Comparison of ENCODE assay signal across 8 mouse cellular contexts in the genomic region with DNA sequence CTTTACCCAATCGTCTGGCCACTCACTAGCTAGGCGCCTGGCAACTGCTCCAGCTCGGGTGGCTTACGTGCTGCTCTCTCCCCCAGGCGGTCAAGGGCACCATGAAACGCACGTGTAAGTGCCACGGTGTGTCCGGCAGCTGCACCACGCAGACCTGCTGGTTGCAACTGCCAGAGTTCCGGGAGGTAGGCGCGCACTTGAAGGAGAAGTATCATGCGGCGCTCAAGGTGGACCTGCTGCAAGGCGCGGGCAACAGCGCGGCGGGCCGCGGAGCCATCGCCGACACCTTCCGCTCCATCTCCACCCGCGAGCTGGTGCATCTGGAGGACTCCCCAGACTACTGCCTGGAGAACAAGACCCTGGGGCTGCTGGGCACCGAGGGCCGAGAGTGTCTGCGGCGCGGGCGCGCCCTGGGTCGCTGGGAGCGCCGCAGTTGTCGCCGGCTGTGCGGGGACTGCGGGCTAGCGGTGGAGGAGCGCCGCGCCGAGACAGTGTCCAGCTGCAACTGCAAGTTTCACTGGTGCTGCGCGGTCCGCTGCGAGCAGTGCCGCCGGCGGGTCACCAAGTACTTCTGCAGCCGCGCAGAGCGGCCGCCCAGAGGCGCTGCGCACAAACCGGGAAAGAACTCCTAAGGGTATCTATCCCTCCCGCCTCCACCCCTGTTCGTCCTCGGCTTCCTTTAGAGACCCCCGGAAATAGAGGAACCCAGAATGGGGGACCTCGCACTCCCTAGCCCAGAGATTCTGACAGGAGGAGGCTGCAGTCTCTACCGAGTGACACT. TPM values are rescaled to one million over a fixed set of nuclear protein-coding genes. Genes with fewer than 3 reads are reported as not detected.
A peak's percentile ranks its signal among the peaks of the same experiment; 100 is the strongest.
DNase-seq lines count a peak whose midpoint lies in the region; ATAC-seq lines count a peak whose summit lies in the region.

No protein-coding gene starts in this region.

- H3K9me3 ChIP-seq in megakaryocyte, embryonic 14.5 days = no peaks in the 10 kb centered on the region
- H3K9me3 ChIP-seq in embryonic facial prominence, embryonic 10.5 days = no peaks in the 10 kb centered on the region
- H3K9me3 ChIP-seq in limb, embryonic 10.5 days (replicated peaks) = no peaks in the 10 kb centered on the region
- H3K9me3 ChIP-seq in neural tube, embryonic 12.5 days = no peaks in the 10 kb centered on the region

- H3K4me2 ChIP-seq in neural tube, embryonic 12.5 days (replicated peaks) = peak overlapping the region; percentile 97

- intact Hi-C loops in heart, postnatal 36 days (cut with DNase I) = no loop called here

- H3K9ac ChIP-seq in neural tube, embryonic 12.5 days = peak overlapping the region; percentile 56

- no peak for ATAC-seq in megakaryocyte, adult 5-6 weeks (ENCODE audit: poor library complexity, severe bottlenecking)
- peak; percentile 15 for ATAC-seq in neural tube, embryonic 12.5 days (ENCODE audit: low FRiP score, low read depth)
- ATAC-seq in megakaryocyte-erythroid progenitor cell, adult 5-6 weeks (replicated peaks; ENCODE audit: low FRiP score, low TSS enrichment, poor library complexity, severe bottlenecking) = no peak
- ATAC-seq in erythroblast, adult 5-6 weeks (replicated peaks; ENCODE audit: low FRiP score, poor library complexity, severe bottlenecking) = no peak

- H3K27ac ChIP-seq in embryonic facial prominence, embryonic 10.5 days (replicated peaks) = peak overlapping the region; percentile 52
- no peak overlapping the region for H3K27ac ChIP-seq in limb, embryonic 10.5 days
- H3K27ac ChIP-seq in neural tube, embryonic 12.5 days = no peak overlapping the region

- H3K36me3 ChIP-seq in megakaryocyte, embryonic 14.5 days (replicated peaks; ENCODE audit: low read length) = no peaks in the 10 kb centered on the region
- H3K36me3 ChIP-seq in embryonic facial prominence, embryonic 10.5 days (replicated peaks) = no peaks in the 10 kb centered on the region
- H3K36me3 ChIP-seq in limb, embryonic 10.5 days = no peaks in the 10 kb centered on the region
- H3K36me3 ChIP-seq in neural tube, embryonic 12.5 days = no peaks in the 10 kb centered on the region

- DNase-seq in embryonic facial prominence, embryonic 10.5 days (ENCODE audit: low spot score) = peak; percentile 77
- peak; percentile 12 to 24 for DNase-seq in heart, postnatal 36 days
- DNase-seq in limb, embryonic 10.5 days (ENCODE audit: low spot score) = peak; percentile 75

- H3K27me3 ChIP-seq in megakaryocyte, embryonic 14.5 days (replicated peaks) = peaks cover 91% of the 10 kb centered on the region
- H3K27me3 ChIP-seq in embryonic facial prominence, embryonic 10.5 days (replicated peaks; ENCODE audit: low read depth, poor library complexity, severe bottlenecking) = peaks cover 100% of the 10 kb centered on the region
- peaks cover 83% of the 10 kb centered on the region for H3K27me3 ChIP-seq in limb, embryonic 10.5 days (ENCODE audit: low read depth, poor library complexity, severe bottlenecking)
- H3K27me3 ChIP-seq in neural tube, embryonic 12.5 days (replicated peaks) = peaks cover 64% of the 10 kb centered on the region

- peak overlapping the region; percentile 72 for H3K4me3 ChIP-seq in megakaryocyte, embryonic 14.5 days (replicated peaks)
- H3K4me3 ChIP-seq in embryonic facial prominence, embryonic 10.5 days = peak overlapping the region; percentile 64
- H3K4me3 ChIP-seq in limb, embryonic 10.5 days = peak overlapping the region; percentile 60
- peak overlapping the region; percentile 49 for H3K4me3 ChIP-seq in neural tube, embryonic 12.5 days

- under 1% methylated on average over 66 of the region's 66 CpGs for WGBS in embryonic facial prominence, embryonic 10.5 days
- under 1% methylated on average over 66 of the region's 66 CpGs for WGBS in limb, embryonic 10.5 days
- under 1% methylated on average over 66 of the region's 66 CpGs for WGBS in neural tube, embryonic 12.5 days

- peaks cover 17% of the 10 kb centered on the region for H3K4me1 ChIP-seq in megakaryocyte, embryonic 14.5 days
- H3K4me1 ChIP-seq in embryonic facial prominence, embryonic 10.5 days = peaks cover 63% of the 10 kb centered on the region
- H3K4me1 ChIP-seq in limb, embryonic 10.5 days = peaks cover 46% of the 10 kb centered on the region
- H3K4me1 ChIP-seq in neural tube, embryonic 12.5 days = peaks cover 52% of the 10 kb centered on the region

RNA-seq across cellular contexts. Expression of a gene that starts 18.4 kb away (rescaled TPM):
- not detected in 2 replicates for polyA plus RNA-seq in megakaryocyte, embryonic 14.5 days (2012; ENCODE audit: insufficient read depth, low replicate concordance)
- total RNA-seq in megakaryocyte, adult 5-6 weeks (2015) = not detected in 2 replicates
- 0.07 TPM in 1 of 2 replicates, not detected in the other for total RNA-seq in megakaryocyte, adult 5-6 weeks (2017)
- polyA plus RNA-seq in embryonic facial prominence, embryonic 10.5 days (2016; fragmentation: Nextera tagmentation; extraction: Ambion mirVana) = 0.56 and 2.1 TPM in 2 replicates
- not detected for total RNA-seq in heart, postnatal 36 days (2021)
- polyA plus RNA-seq in limb, embryonic 10.5 days (2016; fragmentation: Nextera tagmentation; extraction: Ambion mirVana) = not detected in 2 replicates
- polyA plus RNA-seq in neural tube, embryonic 12.5 days (2016; fragmentation: Nextera tagmentation; extraction: Ambion mirVana) = 1.5 and 1.9 TPM in 2 replicates
- not detected in 2 replicates for total RNA-seq in megakaryocyte-erythroid progenitor cell, adult 5-6 weeks (2014; fragmentation: Nextera tagmentation)
- not detected in 2 replicates for total RNA-seq in megakaryocyte-erythroid progenitor cell, adult 5-6 weeks (2017)
- total RNA-seq in erythroblast, adult 5-6 weeks (2015; ENCODE audit: low replicate concordance) = not detected in 2 replicates
- total RNA-seq in erythroblast, adult 5-6 weeks (2017; ENCODE audit: low replicate concordance) = not detected in 2 replicates

RNA-seq across cellular contexts. Expression of a gene that starts 34.0 kb away (rescaled TPM):
- polyA plus RNA-seq in megakaryocyte, embryonic 14.5 days (2012; ENCODE audit: insufficient read depth, low replicate concordance) = 1.5 TPM in 1 of 2 replicates, not detected in the other
- total RNA-seq in megakaryocyte, adult 5-6 weeks (2015) = 0.11 and 0.51 TPM in 2 replicates
- 0.37 and 0.92 TPM in 2 replicates for total RNA-seq in megakaryocyte, adult 5-6 weeks (2017)
- polyA plus RNA-seq in embryonic facial prominence, embryonic 10.5 days (2016; fragmentation: Nextera tagmentation; extraction: Ambion mirVana) = 0.66 and 0.97 TPM in 2 replicates
- 1 to 10 TPM; 7.6 to 8.5 TPM for total RNA-seq in heart, postnatal 36 days (2021)
- 0.44 and 1.1 TPM in 2 replicates for polyA plus RNA-seq in limb, embryonic 10.5 days (2016; fragmentation: Nextera tagmentation; extraction: Ambion mirVana)
- polyA plus RNA-seq in neural tube, embryonic 12.5 days (2016; fragmentation: Nextera tagmentation; extraction: Ambion mirVana) = 0.40 and 0.43 TPM in 2 replicates
- 0.47 and 1.7 TPM in 2 replicates for total RNA-seq in megakaryocyte-erythroid progenitor cell, adult 5-6 weeks (2014; fragmentation: Nextera tagmentation)
- 0.23 and 0.61 TPM in 2 replicates for total RNA-seq in megakaryocyte-erythroid progenitor cell, adult 5-6 weeks (2017)
- 0.42 TPM in 1 of 2 replicates, not detected in the other for total RNA-seq in erythroblast, adult 5-6 weeks (2015; ENCODE audit: low replicate concordance)
- total RNA-seq in erythroblast, adult 5-6 weeks (2017; ENCODE audit: low replicate concordance) = 0.26 and 0.56 TPM in 2 replicates

RNA-seq across cellular contexts. Expression of a gene that starts 41.0 kb away (rescaled TPM):
- polyA plus RNA-seq in megakaryocyte, embryonic 14.5 days (2012; ENCODE audit: insufficient read depth, low replicate concordance) = not detected in 2 replicates
- total RNA-seq in megakaryocyte, adult 5-6 weeks (2015) = not detected in 2 replicates
- not detected in 2 replicates for total RNA-seq in megakaryocyte, adult 5-6 weeks (2017)
- polyA plus RNA-seq in embryonic facial prominence, embryonic 10.5 days (2016; fragmentation: Nextera tagmentation; extraction: Ambion mirVana) = not detected in 2 replicates
- total RNA-seq in heart, postnatal 36 days (2021) = not detected
- not detected in 2 replicates for polyA plus RNA-seq in limb, embryonic 10.5 days (2016; fragmentation: Nextera tagmentation; extraction: Ambion mirVana)
- polyA plus RNA-seq in neural tube, embryonic 12.5 days (2016; fragmentation: Nextera tagmentation; extraction: Ambion mirVana) = not detected in 2 replicates
- not detected in 2 replicates for total RNA-seq in megakaryocyte-erythroid progenitor cell, adult 5-6 weeks (2014; fragmentation: Nextera tagmentation)
- total RNA-seq in megakaryocyte-erythroid progenitor cell, adult 5-6 weeks (2017) = not detected in 2 replicates
- total RNA-seq in erythroblast, adult 5-6 weeks (2015; ENCODE audit: low replicate concordance) = not detected in 2 replicates
- not detected in 2 replicates for total RNA-seq in erythroblast, adult 5-6 weeks (2017; ENCODE audit: low replicate concordance)

RNA-seq across cellular contexts. Expression of a gene that starts 43.6 kb away (rescaled TPM):
- polyA plus RNA-seq in megakaryocyte, embryonic 14.5 days (2012; ENCODE audit: insufficient read depth, low replicate concordance) = 84.9 and 219 TPM in 2 replicates
- 305 and 327 TPM in 2 replicates for total RNA-seq in megakaryocyte, adult 5-6 weeks (2015)
- 205 and 223 TPM in 2 replicates for total RNA-seq in megakaryocyte, adult 5-6 weeks (2017)
- polyA plus RNA-seq in embryonic facial prominence, embryonic 10.5 days (2016; fragmentation: Nextera tagmentation; extraction: Ambion mirVana) = 645 and 648 TPM in 2 replicates
- total RNA-seq in heart, postnatal 36 days (2021) = 1,000 to 10,000 TPM; 2,008 to 2,098 TPM
- polyA plus RNA-seq in limb, embryonic 10.5 days (2016; fragmentation: Nextera tagmentation; extraction: Ambion mirVana) = 664 and 683 TPM in 2 replicates
- polyA plus RNA-seq in neural tube, embryonic 12.5 days (2016; fragmentation: Nextera tagmentation; extraction: Ambion mirVana) = 546 TPM in 2 replicates
- total RNA-seq in megakaryocyte-erythroid progenitor cell, adult 5-6 weeks (2014; fragmentation: Nextera tagmentation) = 485 and 490 TPM in 2 replicates
- total RNA-seq in megakaryocyte-erythroid progenitor cell, adult 5-6 weeks (2017) = 262 and 339 TPM in 2 replicates
- total RNA-seq in erythroblast, adult 5-6 weeks (2015; ENCODE audit: low replicate concordance) = 83.0 and 127 TPM in 2 replicates
- 60.4 and 63.0 TPM in 2 replicates for total RNA-seq in erythroblast, adult 5-6 weeks (2017; ENCODE audit: low replicate concordance)

RNA-seq across cellular contexts. Expression of a gene that starts 51.0 kb away (rescaled TPM):
- polyA plus RNA-seq in megakaryocyte, embryonic 14.5 days (2012; ENCODE audit: insufficient read depth, low replicate concordance) = 2.9 and 8.0 TPM in 2 replicates
- total RNA-seq in megakaryocyte, adult 5-6 weeks (2015) = 3.8 and 4.9 TPM in 2 replicates
- total RNA-seq in megakaryocyte, adult 5-6 weeks (2017) = 6.5 and 6.6 TPM in 2 replicates
- 48.7 and 52.2 TPM in 2 replicates for polyA plus RNA-seq in embryonic facial prominence, embryonic 10.5 days (2016; fragmentation: Nextera tagmentation; extraction: Ambion mirVana)
- total RNA-seq in heart, postnatal 36 days (2021) = 10 to 100 TPM; 54.3 to 59.0 TPM
- 51.2 and 54.6 TPM in 2 replicates for polyA plus RNA-seq in limb, embryonic 10.5 days (2016; fragmentation: Nextera tagmentation; extraction: Ambion mirVana)
- 36.2 and 38.0 TPM in 2 replicates for polyA plus RNA-seq in neural tube, embryonic 12.5 days (2016; fragmentation: Nextera tagmentation; extraction: Ambion mirVana)
- total RNA-seq in megakaryocyte-erythroid progenitor cell, adult 5-6 weeks (2014; fragmentation: Nextera tagmentation) = 14.2 and 18.4 TPM in 2 replicates
- total RNA-seq in megakaryocyte-erythroid progenitor cell, adult 5-6 weeks (2017) = 5.2 and 15.2 TPM in 2 replicates
- total RNA-seq in erythroblast, adult 5-6 weeks (2015; ENCODE audit: low replicate concordance) = 2.1 TPM in 2 replicates
- 3.5 and 4.1 TPM in 2 replicates for total RNA-seq in erythroblast, adult 5-6 weeks (2017; ENCODE audit: low replicate concordance)

Comparison
In these comparisons a context has a peak if more than half of its experiments do, and no peak if none do; other contexts are left out.
1. DNase-seq: peak in every context shown above with its lines; median percentile 77 in embryonic facial prominence, embryonic 10.5 days; 75 in limb, embryonic 10.5 days; 18 in heart, postnatal 36 days.